Mouse (Mus musculus) testis, adult 2 months (tissue): ENCODE measurements around the gene Cdc42se2.

Experiments
- CTCF ChIP-seq: fragments of 200-500 bp; IDR thresholded peaks from 2 replicates; pipeline ENCODE4 v1.5.1; 2012; ENCODE audit warnings: low read depth, mild to moderate bottlenecking, inconsistent platforms, low read length, moderate library complexity; ENCODE audit not compliant: control insufficient read depth, insufficient read depth, insufficient replicate concordance
- POLR2A ChIP-seq: fragments of 200-500 bp; IDR thresholded peaks from 2 replicates; pipeline ENCODE4 v1.6.1; 2012; ENCODE audit warnings: low read depth, mild to moderate bottlenecking, inconsistent platforms, low read length, moderate library complexity; ENCODE audit not compliant: control insufficient read depth

- TF ChIP-seq CTCF (no peak), POLR2A (no peak)
Measured at GRCm38 (mm10) chr11:54694291-54694690, 93.2 kb downstream of the Cdc42se2 start.
